Mouse (Mus musculus) R1 (cell line): Measurements from ENCODE around the gene Ankrd11.

Source experiments
- DNase-seq: peaks from one replicate; pipeline ENCODE4 v3.0.0-alpha.2; 2018; ENCODE audit warnings: low read depth, low spot score

Gene Ankrd11

DNA sequence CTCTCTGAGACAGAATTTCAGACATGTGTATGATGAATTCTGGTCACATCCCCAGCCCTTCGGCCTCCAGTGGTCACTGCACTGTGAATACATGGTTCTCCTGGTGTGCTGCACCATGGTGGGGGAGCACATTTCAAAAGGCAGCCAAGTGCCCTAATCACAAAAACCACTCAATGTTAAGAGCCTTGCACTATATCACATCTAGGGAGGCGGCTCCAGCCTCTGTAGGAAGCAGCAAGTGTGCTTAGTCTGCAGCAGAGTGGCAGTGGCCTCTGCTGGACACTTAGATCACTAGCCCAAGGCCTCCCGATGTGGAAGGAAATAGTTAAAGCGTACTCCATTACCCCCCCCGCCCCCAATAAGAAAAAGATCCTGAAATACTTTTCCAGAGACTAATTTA lies 143.0 kb downstream of the Ankrd11 start:
- no peak for DNase-seq

DNA sequence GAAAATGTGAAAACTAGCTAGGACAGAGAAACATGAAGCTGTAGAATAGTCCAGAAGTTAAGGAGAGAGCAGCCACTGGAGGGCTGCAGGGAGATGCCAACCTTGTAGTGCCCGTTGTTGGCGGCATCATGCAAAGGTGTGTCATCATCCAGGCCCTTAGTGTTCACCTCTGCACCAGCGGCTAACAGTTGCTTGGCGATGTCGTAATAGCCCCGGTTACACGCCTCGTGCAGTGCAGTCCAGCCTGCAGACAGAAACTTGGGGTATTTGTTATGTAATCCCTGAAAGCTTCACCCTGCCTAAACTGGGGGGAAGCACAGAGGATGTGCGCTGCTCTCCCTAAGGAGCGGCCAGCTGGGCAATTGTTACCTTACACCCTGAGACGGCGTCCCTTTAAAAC lies 143.6 kb downstream of the Ankrd11 start:
- DNase-seq, result no peak

DNA sequence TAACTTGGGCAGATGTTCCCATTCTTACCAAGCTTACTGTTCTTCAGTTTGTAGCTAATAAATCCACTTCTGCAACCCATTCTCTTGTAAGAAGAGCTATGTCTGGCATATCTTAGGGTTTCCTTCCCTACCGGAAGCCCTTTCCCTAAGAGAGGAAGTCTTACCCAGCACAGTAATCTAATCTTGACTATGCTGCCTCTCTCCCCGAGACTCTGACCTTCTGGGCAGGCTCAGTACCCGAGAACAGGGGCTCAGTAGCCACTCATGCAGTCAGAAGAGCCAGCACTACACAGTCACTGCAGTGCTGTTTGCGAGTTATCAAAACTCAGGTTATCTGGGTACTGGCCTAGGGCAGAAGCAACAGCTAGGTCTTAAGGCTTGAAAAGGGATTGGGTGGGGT lies 144.1 kb downstream of the Ankrd11 start:
- DNase-seq, result no peak

DNA sequence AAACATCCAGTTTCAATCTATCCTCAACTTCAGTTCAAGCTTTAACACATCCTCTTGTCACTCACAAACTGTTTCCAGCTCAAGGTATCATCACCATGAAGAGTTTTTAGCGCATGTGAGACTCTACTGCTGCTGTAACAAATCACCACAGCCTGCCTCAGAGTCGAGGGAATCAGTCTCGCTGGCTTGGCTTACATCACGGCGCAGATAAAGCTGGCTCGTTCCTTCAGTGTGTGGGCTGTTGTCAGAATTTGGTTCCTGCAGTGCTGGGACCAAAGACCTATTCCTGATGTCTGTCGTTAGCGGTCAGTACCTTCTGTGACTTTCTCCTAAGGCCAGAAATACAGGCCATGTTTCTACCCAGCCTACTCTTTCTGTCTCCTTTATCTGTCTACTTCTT lies 144.9 kb downstream of the Ankrd11 start:
- DNase-seq, result no peak

DNA sequence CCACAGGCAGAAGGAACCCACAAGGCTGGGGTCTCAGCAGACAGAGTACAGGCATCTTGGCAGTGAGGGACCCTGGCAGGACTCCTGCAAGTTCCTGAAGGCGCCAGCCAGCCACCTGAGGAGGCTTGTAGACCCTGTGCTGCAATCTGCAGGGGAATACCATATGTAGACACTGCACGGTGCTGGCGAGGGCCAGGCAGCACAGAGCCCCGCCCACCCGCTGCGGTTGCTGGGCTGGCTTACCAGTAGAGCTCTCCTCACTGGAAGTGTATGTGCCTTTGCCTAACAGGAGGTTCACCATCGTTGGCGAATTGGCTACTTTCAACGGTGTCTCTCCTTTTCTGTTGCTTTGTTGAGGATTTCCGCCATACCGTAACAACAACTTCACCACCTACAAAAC lies 145.8 kb downstream of the Ankrd11 start:
- DNase-seq, result peak; percentile 45

DNA sequence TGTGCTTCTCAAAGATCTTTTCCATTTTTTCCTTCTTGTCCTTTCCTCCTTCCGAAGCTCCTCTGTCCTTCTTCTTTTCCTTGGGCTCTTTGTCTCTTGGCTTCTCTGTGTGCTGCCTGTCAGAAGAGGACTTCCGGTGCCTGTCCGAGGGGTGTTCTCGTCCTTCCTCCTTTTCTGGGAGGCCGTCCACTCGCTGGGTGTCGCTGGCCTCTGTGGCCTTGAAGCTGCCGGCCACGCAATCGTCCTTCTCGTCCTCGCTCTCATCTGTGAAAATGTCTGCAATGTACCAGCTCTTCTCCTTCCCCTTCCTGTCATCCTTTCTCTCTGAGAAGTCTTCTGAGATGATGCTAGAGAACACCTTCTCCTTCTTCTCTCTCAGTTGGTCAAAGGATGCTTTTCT lies 148.6 kb downstream of the Ankrd11 start:
- DNase-seq, result no peak

DNA sequence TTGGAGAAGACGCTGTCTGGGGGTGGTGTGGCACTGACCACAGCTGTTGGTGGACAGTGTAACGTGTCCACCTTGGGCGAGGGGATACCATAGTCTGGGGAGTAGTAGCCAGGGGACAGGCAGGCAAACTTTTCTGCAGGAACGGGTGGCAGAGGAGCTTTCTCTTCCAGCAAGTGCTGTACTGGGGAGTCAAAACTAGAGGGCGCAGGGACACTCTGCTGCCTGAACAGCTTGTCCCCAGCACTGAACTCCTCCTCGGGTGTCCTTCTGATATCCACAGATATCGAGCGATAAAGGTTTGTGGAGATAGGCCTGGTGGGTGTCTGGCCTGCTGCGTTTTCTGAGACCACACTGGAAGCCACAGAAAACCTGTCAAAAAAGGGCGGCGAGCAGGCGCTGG lies 150.6 kb downstream of the Ankrd11 start:
- DNase-seq, result peak; percentile 40

DNA sequence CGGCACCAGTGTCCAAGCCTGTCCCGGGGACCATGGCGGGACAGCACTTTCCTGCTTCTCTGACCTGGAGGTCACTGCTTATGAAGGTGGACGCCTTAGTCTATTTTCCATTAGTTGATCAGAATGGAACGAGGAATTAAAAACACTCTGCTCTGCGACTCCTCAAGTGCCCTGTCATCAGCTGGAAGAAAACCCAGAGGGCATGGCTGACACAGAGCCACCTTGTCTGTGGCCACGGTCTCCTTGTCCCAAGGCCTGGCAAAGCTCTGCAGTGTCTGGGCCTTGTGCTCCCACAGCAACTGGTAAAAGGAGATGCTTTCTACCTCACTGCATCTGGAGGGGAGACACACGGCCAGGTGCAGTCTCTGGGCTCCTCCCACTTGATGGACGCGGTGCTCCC lies 158.4 kb downstream of the Ankrd11 start:
- DNase-seq, result no peak

DNA sequence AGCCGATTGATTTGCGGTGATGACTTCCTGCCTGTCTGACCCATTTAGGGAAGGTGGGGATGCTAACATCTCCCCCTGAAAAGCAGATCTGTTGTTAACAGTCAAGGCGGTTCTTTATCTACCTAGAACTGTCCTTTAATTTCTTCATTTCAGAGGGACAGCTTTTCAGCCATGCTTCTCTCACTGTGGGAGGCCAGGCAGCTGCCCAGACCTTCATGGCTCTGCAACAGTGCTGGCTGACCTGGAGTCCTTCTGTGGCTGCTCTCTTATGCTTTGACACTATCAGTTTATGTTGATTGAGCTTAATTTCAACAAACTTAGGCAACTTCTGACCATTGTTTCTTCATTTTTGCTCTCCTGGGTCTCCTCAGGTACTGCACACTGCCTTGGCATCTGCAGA lies 161.8 kb downstream of the Ankrd11 start:
- no peak for DNase-seq

DNA sequence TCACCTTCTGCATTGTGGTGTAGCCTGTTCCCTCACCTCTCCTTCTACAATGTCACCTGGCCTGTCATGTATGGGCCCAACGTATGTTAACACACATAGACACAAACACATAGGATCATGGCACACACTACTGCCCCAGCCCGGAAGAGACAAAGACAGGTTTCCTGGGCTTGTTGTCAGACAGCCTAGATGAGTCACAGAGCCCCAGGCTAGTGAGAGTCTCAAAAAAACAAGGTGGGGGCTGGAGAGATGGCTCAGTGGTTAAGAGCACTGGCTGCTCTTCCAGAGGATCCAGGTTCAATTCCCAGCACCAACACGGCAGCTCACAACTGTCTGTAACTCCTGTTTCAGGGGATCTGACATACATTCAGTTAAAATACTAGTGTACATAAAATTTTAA lies 163.8 kb downstream of the Ankrd11 start:
- no peak for DNase-seq

DNA sequence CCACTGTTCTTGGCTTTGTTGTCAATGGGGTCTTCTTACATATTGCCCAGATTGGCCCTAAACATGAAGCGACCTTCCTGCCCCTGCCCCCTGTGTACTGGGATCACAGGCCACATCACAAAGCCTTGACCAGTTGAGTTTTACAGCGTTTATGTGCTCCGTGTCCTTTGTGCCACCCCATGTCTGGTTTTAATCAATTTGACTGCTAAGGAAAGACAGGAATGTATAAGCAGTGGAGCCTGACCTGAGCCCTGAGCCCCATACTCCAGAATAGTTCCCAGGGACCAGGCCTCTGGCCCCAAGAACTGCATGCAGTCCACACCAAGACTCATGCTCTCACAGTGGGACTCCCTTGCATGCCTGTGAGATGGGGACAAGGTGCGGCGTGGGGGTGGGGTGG lies 166.9 kb downstream of the Ankrd11 start:
- DNase-seq, result no peak

DNA sequence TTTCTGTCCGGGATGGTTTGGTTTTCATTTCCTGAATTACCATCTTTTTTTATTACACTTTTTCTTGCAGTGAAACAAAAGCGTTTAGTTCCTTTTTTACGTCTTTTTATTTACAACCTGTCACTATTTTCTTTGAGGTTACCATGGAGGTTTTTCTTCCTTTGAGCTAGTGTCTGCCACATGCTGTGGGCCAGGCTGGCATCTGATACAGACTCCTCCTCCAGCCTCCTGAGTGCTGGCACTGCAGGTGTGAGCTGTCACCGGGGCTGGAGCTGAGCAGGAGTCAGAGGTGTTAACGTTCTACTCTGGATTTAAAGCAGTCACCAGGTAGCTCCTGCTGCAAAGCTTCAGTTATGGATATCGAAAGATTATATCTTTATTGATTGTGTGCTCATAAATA lies 168.9 kb downstream of the Ankrd11 start:
- DNase-seq, result no peak

DNA sequence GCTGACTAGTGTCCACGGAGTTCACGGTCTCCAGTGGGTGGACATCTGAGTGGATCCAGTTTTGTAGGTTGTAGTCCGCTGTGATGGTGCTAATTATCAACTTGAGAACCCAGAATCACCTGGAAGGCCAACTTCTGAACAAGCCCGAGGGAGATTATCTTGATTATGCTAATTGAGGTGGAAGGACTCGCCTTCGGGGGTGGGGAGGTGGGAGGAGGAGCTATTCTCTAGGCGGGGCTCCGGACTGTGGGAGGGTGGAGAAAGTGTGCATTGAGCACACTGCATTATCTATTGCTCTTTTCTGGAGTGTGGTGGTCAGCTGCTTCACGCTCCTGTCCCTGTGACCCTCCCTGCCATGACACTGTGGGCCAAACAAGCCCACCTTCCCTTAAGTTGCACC lies 170.4 kb downstream of the Ankrd11 start:
- DNase-seq, result peak; percentile 71

DNA sequence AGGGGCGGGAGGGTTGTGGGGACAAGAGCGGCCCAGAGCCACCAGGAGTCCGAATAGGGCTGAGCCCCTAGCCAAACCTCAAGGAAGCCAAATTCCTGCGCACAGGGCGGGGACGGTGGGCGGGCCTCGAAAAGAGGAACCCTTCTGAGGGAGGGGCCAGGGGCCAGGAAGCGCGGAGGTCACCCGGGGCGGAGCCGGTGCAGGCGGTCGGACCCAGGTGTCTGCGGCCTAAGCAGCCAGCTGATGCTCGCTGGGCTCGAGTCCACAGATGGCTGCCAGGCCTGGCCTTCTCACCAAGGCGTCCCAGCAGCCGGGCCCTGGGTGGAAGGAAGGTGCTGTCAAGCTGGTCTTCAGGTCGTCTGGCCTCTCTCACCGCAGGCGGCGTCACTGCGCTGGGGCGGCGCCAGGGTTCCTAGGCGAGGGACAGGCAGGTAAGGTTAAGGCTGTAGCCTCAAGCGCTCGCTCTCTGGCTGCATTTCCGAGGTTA lies 171.7 kb downstream of the Ankrd11 start:
- DNase-seq, result peak; percentile 91

DNA sequence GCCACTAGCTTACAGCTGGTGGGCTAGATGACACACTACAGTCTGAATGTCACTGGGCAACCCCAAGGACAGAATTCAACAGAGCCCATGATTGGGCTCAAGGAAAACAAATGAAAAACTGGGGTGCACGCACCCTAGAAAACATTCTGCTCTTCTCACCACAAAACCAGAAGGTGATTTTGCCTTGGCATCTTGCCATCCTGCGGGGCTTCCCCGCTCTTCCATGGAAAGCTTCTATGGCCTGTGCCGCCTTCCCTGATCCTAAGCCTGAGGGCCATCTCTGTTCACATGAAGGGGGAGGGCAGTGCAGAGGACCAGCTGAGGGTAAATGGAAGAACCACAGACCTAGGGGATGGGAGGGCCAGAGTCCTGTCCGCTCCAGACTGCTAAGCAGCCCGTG lies 174.1 kb downstream of the Ankrd11 start:
- no peak for DNase-seq

DNA sequence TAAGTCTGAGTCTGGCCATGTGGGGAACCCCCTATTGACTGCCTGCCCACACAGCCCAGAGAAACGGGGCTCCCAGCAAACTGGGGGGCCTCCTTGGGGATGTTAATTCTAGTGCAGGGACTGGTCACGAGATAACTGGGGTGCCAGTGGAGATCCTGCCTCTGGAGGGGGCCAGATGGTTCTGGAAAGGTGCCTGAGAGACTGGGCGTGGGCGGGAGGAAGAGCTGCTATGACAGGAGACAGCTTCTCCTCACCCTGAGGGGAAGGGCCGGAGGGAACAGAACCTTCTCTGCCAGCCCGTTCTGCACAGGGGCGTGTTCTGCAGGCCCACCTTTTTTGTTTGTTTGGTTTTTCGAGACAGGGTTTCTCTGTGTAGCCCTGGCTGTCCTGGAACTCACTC lies 175.8 kb downstream of the Ankrd11 start:
- no peak for DNase-seq

DNA sequence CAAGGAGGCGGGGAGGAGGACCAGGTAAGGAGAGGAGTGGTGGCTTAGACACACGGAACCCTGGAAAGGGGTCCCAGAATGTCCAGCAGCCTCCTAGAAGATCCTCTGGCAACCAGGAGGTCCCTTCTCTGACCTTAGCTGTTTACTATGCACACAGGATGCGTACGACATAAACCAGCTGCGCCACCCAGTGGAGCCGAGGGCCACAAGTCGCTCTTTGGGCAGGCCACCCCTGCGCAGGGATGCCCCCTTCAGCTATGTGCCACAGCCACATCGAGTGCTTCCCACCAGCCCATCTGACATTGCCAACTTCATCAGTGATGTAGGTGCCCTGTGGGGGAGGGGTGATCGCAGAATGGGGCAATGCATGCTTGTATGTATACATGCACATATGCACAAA lies 176.6 kb downstream of the Ankrd11 start:
- no peak for DNase-seq

DNA sequence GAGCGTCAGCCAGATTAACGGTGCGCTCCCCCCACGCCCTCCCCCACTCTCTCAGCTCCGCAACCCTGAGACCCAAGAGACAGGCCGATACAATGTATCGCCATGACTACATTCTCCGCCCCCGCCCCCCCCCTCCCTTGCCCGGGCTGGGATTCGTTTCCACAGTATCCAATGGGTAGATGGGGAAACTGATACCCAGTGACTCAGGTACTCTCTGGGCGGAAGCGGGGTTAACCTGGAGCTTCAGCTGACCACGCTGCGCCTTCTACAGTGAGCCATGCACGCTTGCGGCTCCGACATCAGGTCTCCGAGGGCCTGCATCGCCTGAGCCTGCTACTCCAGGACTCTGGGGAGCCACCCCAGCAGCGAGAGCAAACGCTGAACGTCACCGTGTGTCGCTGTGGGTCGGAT lies 177.4 kb downstream of the Ankrd11 start:
- peak; percentile 27 for DNase-seq

DNA sequence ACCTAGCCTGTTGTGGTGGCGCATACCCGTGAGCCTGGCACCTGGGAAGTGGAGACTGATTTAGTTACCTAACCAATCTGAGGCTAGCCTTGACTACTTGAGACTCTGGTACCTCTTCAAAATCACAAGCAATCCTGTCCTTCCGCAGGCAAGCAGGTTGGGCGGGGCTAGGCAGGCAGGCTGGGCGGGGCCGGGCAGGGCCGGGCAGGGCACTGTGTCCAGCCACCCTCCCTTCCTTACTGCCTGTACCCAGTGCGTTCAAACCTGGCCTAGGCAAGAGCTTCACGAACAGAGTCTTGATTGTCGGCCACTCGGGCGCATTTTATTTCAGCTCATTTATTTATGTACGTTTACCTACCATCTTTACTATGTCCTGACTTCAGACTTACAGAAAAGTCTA lies 182.2 kb downstream of the Ankrd11 start:
- no peak for DNase-seq

DNA sequence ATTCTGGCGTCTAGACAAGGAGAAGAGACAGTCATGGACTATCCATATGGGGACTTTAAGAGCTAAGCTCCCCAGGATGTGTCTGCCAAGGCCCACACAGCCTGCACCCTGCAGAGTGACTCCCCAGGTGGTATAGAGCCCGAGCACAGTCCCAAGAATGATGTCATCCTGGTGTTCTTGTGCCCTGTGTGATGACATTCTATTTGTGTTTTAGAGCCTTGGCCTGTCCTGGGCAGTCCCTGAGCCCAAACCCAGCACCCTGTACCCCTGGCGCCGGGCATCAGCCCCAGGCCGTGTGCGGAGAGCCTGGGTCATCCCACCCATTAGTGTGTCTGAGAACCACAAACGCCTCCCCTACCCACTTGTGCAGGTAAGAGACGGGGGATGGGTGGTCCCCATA lies 185.8 kb downstream of the Ankrd11 start:
- no peak for DNase-seq

DNA sequence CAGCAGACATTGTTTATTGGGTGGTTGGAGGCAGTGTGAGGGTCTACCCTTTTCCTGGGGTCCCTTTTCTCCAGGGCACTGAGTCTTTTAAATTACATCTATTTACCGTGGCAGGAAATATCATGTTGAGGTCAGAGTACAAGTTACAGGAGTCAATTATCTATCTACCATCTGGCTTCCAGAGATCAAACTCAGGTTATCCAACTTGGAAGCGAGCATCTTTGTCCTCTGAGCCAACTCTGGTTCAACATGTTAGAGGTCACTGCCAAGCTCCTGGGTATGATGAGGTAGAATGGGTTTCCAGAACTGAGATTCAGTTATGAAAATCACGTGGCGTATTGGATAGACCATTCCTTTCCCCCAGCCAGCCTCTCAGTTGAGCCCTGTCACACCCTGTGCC lies 187.0 kb downstream of the Ankrd11 start:
- DNase-seq, result no peak

DNA sequence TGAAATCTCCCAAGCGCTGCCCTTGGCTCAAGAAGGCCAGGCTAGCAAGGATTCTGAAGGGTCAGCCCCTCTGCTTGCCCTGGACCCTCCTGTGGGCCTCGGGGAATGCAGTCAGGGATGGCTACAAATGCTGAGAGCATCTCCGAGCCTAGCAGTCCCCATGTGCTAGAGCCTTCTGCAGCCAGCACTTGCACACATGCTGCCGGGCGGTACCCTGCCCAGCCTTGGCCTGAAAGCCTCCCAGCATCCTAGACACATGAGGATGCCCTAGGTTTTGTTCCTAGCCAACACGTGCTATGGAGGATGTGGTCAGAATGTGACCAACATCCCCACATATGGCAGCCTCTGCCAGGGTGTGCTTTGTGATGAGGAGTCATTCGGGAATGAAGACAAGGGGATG lies 187.7 kb downstream of the Ankrd11 start:
- DNase-seq, result no peak

DNA sequence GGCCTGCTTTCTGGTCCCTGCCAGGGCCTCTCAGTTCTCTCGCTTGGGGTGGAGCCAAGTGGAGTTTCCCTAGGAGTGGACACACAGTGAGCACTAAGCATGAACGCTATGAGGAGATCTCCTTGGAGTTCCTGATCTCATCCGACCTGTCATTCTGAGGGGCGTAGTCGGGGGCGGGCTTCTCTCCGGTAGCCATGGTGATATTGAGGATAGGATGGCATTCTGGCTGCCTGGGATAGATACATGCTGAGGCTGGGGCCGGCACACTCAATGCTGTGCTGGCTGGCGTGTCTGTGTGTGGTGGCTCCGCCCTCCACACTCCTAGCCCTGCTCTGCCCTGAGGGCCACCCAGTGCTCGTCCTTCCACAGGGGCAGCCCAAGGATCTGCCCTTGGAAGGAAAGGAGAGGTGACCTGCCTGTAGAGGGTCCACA lies 188.7 kb downstream of the Ankrd11 start:
- DNase-seq, result peak; percentile 35

DNA sequence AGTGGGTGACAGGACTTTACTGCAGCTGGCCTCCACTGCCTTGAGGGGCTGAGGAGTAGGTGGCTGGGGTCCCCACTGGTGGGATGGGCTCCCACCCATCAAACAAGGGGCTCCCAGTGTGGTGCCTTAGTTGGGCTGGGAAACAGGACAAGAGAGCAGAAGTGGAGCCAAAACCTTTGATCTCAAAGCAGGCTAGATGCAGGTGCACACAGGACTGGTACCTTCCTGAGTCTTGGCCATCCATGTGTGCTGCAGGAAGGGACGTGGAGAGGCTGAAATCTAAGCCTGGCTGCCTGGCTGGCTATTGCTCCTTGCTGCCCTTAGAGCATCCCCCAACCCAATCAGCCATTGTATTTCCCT lies 189.6 kb downstream of the Ankrd11 start:
- DNase-seq, result no peak
